ENCODE assay signal across 11 mouse cellular contexts in genomic region chr5:111254781-111255180, GRCm38 (mm10).
DNase-seq lines count a peak whose midpoint lies in the region; ATAC-seq lines count a peak whose summit lies in the region.
"Had no signal": no experiment of that assay in that cellular context is flagged by ENCODE, and none has a peak within 500 bp of the region (broad histone marks: within the 10 kb centered on the region; RNA-seq: fewer than 3 reads in every experiment).

No protein-coding gene starts in this region.

- no peaks in the 10 kb centered on the region for H3K9me3 ChIP-seq in embryonic facial prominence, embryonic 11.5 days (replicated peaks; ENCODE audit: control insufficient read depth, low read length)
- no peaks in the 10 kb centered on the region for H3K9me3 ChIP-seq in embryonic facial prominence, embryonic 10.5 days
- no peaks in the 10 kb centered on the region for H3K9me3 ChIP-seq in embryonic facial prominence, embryonic 14.5 days (ENCODE audit: control insufficient read depth, low read length)
- H3K9me3 ChIP-seq in hindbrain, embryonic 15.5 days, result no peaks in the 10 kb centered on the region
- no peaks in the 10 kb centered on the region for H3K9me3 ChIP-seq in midbrain, embryonic 15.5 days
- H3K9me3 ChIP-seq: liver, embryonic 13.5 days had no signal

- WGBS in embryonic facial prominence, embryonic 11.5 days, result 78% methylated on average over 11 of the region's 11 CpGs
- WGBS in embryonic facial prominence, embryonic 10.5 days, result 78% methylated on average over 11 of the region's 11 CpGs
- 51% methylated on average over 11 of the region's 11 CpGs for WGBS in embryonic facial prominence, embryonic 14.5 days
- WGBS in hindbrain, embryonic 15.5 days, result 59% methylated on average over 11 of the region's 11 CpGs
- 66% methylated on average over 11 of the region's 11 CpGs for WGBS in midbrain, embryonic 15.5 days

- no peaks in the 10 kb centered on the region for H3K27me3 ChIP-seq in embryonic facial prominence, embryonic 11.5 days (ENCODE audit: control insufficient read depth, insufficient read depth, low read length)
- no peaks in the 10 kb centered on the region for H3K27me3 ChIP-seq in embryonic facial prominence, embryonic 10.5 days (replicated peaks; ENCODE audit: low read depth, poor library complexity, severe bottlenecking)
- no peaks in the 10 kb centered on the region for H3K27me3 ChIP-seq in embryonic facial prominence, embryonic 14.5 days (replicated peaks; ENCODE audit: control insufficient read depth, insufficient read depth, low read length)
- H3K27me3 ChIP-seq in hindbrain, embryonic 15.5 days, result no peaks in the 10 kb centered on the region
- no peaks in the 10 kb centered on the region for H3K27me3 ChIP-seq in midbrain, embryonic 15.5 days (replicated peaks)
- H3K27me3 ChIP-seq: liver, embryonic 13.5 days had no signal

- no peaks in the 10 kb centered on the region; the same call in 1 of the 2 replicates for H3K36me3 ChIP-seq in embryonic facial prominence, embryonic 11.5 days (replicated peaks; ENCODE audit: control insufficient read depth, insufficient read depth, low read depth, low read length)
- H3K36me3 ChIP-seq in embryonic facial prominence, embryonic 10.5 days (replicated peaks), result no peaks in the 10 kb centered on the region
- H3K36me3 ChIP-seq in embryonic facial prominence, embryonic 14.5 days (ENCODE audit: control insufficient read depth, insufficient read depth, low read length), result no peaks in the 10 kb centered on the region
- H3K36me3 ChIP-seq in hindbrain, embryonic 15.5 days, result no peaks in the 10 kb centered on the region
- no peaks in the 10 kb centered on the region for H3K36me3 ChIP-seq in midbrain, embryonic 15.5 days (replicated peaks)
- H3K36me3 ChIP-seq: liver, embryonic 13.5 days had no signal

- peak overlapping the region; percentile 13; the same call in 1 of the 2 replicates for H3K9ac ChIP-seq in embryonic facial prominence, embryonic 11.5 days (replicated peaks; ENCODE audit: low read length)
- H3K9ac ChIP-seq in embryonic facial prominence, embryonic 14.5 days (ENCODE audit: low read depth, low read length), result peak overlapping the region; percentile 19; the same call in 1 of the 2 replicates
- H3K9ac ChIP-seq in hindbrain, embryonic 15.5 days, result no peak overlapping the region
- H3K9ac ChIP-seq in midbrain, embryonic 15.5 days, result peak overlapping the region; percentile 15; the same call in 1 of the 2 replicates
- H3K9ac ChIP-seq: liver, embryonic 13.5 days had no signal

- no peak for DNase-seq in embryonic facial prominence, embryonic 11.5 days (ENCODE audit: low spot score)
- DNase-seq in embryonic facial prominence, embryonic 10.5 days (ENCODE audit: low spot score), result no peak
- no peak for DNase-seq in embryonic facial prominence, embryonic 14.5 days (ENCODE audit: low spot score)
- no peak for DNase-seq in retina, embryonic 14.5 days (ENCODE audit: low spot score)
- DNase-seq in frontal cortex, postnatal 14 days (ENCODE audit: low spot score in 2 of 2), result no peak
- DNase-seq: heart, adult 2 months; heart, postnatal 4 days; liver, embryonic 13.5 days had no signal

- no peak overlapping the region for H3K4me2 ChIP-seq in embryonic facial prominence, embryonic 11.5 days (ENCODE audit: low read depth, low read length)
- no peak overlapping the region for H3K4me2 ChIP-seq in embryonic facial prominence, embryonic 14.5 days (ENCODE audit: low read depth, low read length)
- H3K4me2 ChIP-seq in hindbrain, embryonic 15.5 days, result no peak overlapping the region
- H3K4me2 ChIP-seq in midbrain, embryonic 15.5 days, result no peak overlapping the region
- H3K4me2 ChIP-seq: liver, embryonic 13.5 days had no signal

- H3K4me3 ChIP-seq in embryonic facial prominence, embryonic 11.5 days (ENCODE audit: low read depth, low read length), result no peak overlapping the region
- H3K4me3 ChIP-seq in embryonic facial prominence, embryonic 10.5 days, result no peak overlapping the region
- no peak overlapping the region for H3K4me3 ChIP-seq in embryonic facial prominence, embryonic 14.5 days (ENCODE audit: low read depth, low read length)
- no peak overlapping the region for H3K4me3 ChIP-seq in hindbrain, embryonic 15.5 days
- no peak overlapping the region for H3K4me3 ChIP-seq in midbrain, embryonic 15.5 days
- H3K4me3 ChIP-seq: heart, adult 2 months; liver, embryonic 13.5 days had no signal

- H3K4me1 ChIP-seq in embryonic facial prominence, embryonic 11.5 days (ENCODE audit: control insufficient read depth, insufficient read depth, low read length), result peaks cover 10% of the 10 kb centered on the region
- peaks cover 48% of the 10 kb centered on the region for H3K4me1 ChIP-seq in embryonic facial prominence, embryonic 10.5 days
- peaks cover 26% of the 10 kb centered on the region for H3K4me1 ChIP-seq in embryonic facial prominence, embryonic 14.5 days (ENCODE audit: control insufficient read depth, insufficient read depth, low read length)
- H3K4me1 ChIP-seq in hindbrain, embryonic 15.5 days (replicated peaks), result peaks cover 46% of the 10 kb centered on the region
- H3K4me1 ChIP-seq in midbrain, embryonic 15.5 days, result peaks cover 52% of the 10 kb centered on the region

- no peak for ATAC-seq in embryonic facial prominence, embryonic 11.5 days (replicated peaks; ENCODE audit: insufficient number of reproducible peaks, low FRiP score, low TSS enrichment, low read depth)
- ATAC-seq in embryonic facial prominence, embryonic 14.5 days (ENCODE audit: low read depth), result peak; percentile 34; the same call in 1 of the 2 replicates
- ATAC-seq in hindbrain, embryonic 15.5 days (ENCODE audit: low FRiP score, low read depth), result peak; percentile 3; the same call in 1 of the 2 replicates
- ATAC-seq in midbrain, embryonic 15.5 days (replicated peaks), result no peak
- ATAC-seq in granulocyte monocyte progenitor cell, adult 5-6 weeks (replicated peaks; ENCODE audit: poor library complexity, severe bottlenecking), result no peak

- H3K27ac ChIP-seq in embryonic facial prominence, embryonic 11.5 days (replicated peaks; ENCODE audit: low read depth, low read length), result peak overlapping the region; percentile 35; the same call in 1 of the 2 replicates
- no peak overlapping the region for H3K27ac ChIP-seq in embryonic facial prominence, embryonic 10.5 days (replicated peaks)
- H3K27ac ChIP-seq in embryonic facial prominence, embryonic 14.5 days (replicated peaks; ENCODE audit: low read depth, low read length), result peak overlapping the region; percentile 65
- H3K27ac ChIP-seq in hindbrain, embryonic 15.5 days (replicated peaks), result peak overlapping the region; percentile 86
- peak overlapping the region; percentile 80 for H3K27ac ChIP-seq in midbrain, embryonic 15.5 days
- H3K27ac ChIP-seq: heart, adult 2 months; liver, embryonic 13.5 days had no signal

Comparison
In these comparisons a context has a peak if more than half of its experiments do, and no peak if none do; other contexts are left out.
1. ATAC-seq: peak in embryonic facial prominence, embryonic 14.5 days (single experiment) and hindbrain, embryonic 15.5 days (single experiment); none in embryonic facial prominence, embryonic 11.5 days (single experiment), midbrain, embryonic 15.5 days (single experiment) and granulocyte monocyte progenitor cell, adult 5-6 weeks (single experiment).